Mouse (Mus musculus) heart, embryonic 14.5 days (tissue): ENCODE measurements around the gene Itgad. TPM values are rescaled to one million over a fixed set of nuclear protein-coding genes. Genes with fewer than 3 reads are reported as not detected.

Experiments
- ATAC-seq: fragments of 200-750 bp; cut with Nextera tagmentation; 2 replicates; pipeline ENCODE4 v1.8.0; 2017; ENCODE audit warnings: low read depth, moderate TSS enrichment; ENCODE audit not compliant: insufficient number of reproducible peaks, insufficient read depth, low FRiP score
- H3K27ac ChIP-seq, 2 experiments: fragments of 200-500 bp in 1 of 2; fragments of 300-500 bp in 1 of 2; sonication (generic) in 1 of 2; replicated peaks in 1 of 2; 2 replicates each; pipeline ENCODE4 v1.5.1; 2012 to 2014; ENCODE audit warnings: low read depth in 2 of 2, low read length in 2 of 2, control low read depth in 1 of 2, mild to moderate bottlenecking in 1 of 2, mixed read lengths in 1 of 2; ENCODE audit not compliant: control insufficient read depth in 1 of 2, insufficient read depth in 1 of 2
- H3K27me3 ChIP-seq: fragments of 300-500 bp; sonication (generic); 2 replicates; pipeline ENCODE4 v1.6.1; 2014; ENCODE audit warnings: mild to moderate bottlenecking, low read length, control low read depth; ENCODE audit not compliant: control insufficient read depth, insufficient read depth
- H3K36me3 ChIP-seq: fragments of 300-500 bp; sonication (generic); 2 replicates; pipeline ENCODE4 v1.6.1; 2014; ENCODE audit warnings: mild to moderate bottlenecking, control low read depth, low read length, mixed read lengths; ENCODE audit not compliant: control insufficient read depth, insufficient read depth
- H3K4me1 ChIP-seq, 2 experiments: fragments of 200-500 bp in 1 of 2; fragments of 300-500 bp in 1 of 2; sonication (generic) in 1 of 2; 2 replicates each; pipeline ENCODE4 v1.6.1; 2012 to 2014; ENCODE audit warnings: low read length in 2 of 2, control low read depth in 1 of 2, mixed read lengths in 1 of 2; ENCODE audit not compliant: control insufficient read depth in 2 of 2, insufficient read depth in 2 of 2
- H3K4me2 ChIP-seq: fragments of 300-500 bp; sonication (generic); 2 replicates; pipeline ENCODE4 v1.6.1; 2014; ENCODE audit warnings: mild to moderate bottlenecking, low read length
- H3K4me3 ChIP-seq, 2 experiments: fragments of 200-500 bp in 1 of 2; fragments of 300-500 bp in 1 of 2; sonication (generic) in 1 of 2; 2 replicates each; pipeline ENCODE4 v1.5.1; 2012 to 2014; ENCODE audit warnings: low read length in 2 of 2, mild to moderate bottlenecking in 2 of 2, control low read depth in 1 of 2, low read depth in 1 of 2, moderate library complexity in 1 of 2; ENCODE audit not compliant: control insufficient read depth in 1 of 2, insufficient read depth in 1 of 2
- H3K9ac ChIP-seq: fragments of 300-500 bp; sonication (generic); 2 replicates; pipeline ENCODE4 v1.6.1; 2014; ENCODE audit warnings: mild to moderate bottlenecking, low read length
- H3K9me3 ChIP-seq: fragments of 300-500 bp; sonication (generic); 2 replicates; pipeline ENCODE4 v1.6.1; 2016; ENCODE audit warnings: low read length, control low read depth; ENCODE audit not compliant: control insufficient read depth
- WGBS: fragments of 180-500 bp; shearing (Covaris S2); extraction: QIAGEN DNeasy Blood & Tissue Kit; methylation state at CpG from one replicate; pipeline ENCODE4 v1.1.7; 2014; 5-methylcytosine and 5-hydroxymethylcytosine counted together
- polyA plus RNA-seq: library from polyadenylated mRNA; unstranded; fragments of >200 nt; fragmentation: Nextera tagmentation; extraction: Ambion mirVana; gene quantifications from 2 replicates; pipeline ENCODE4 v1.2.1, GENCODE M21; 2014

Gene Itgad
- polyA plus RNA-seq, 1 experiment from 2014 or later: 0.45 TPM

DNA sequence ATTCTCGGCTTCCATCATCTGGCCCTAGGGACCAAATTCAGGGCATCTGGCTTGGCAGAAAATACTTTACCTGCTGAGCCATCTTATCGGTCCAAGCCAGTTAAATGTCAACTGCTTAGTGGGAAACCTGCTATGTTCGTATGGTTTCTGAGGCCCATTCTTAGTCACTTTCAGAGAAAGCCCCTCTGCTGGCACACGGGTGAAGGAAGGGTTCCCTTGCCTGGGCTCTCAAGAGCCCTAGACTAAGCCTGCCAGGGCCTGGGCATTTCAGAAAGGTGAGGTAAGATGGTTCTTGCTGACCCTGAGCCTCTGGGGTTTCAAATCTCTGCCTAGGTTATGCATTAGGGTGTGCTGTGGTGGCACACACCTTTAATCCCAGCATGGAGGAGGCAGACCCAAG is 91.4 kb downstream of the Itgad start:
- H3K4me3 ChIP-seq: no peak overlapping the region
- 84% methylated on average over 4 of the region's 4 CpGs for WGBS
- peak overlapping the region; percentile 92; the same call in 1 of the 2 replicates for H3K9ac ChIP-seq
- peak overlapping the region; percentile 96 to 97 for H3K27ac ChIP-seq
- no peak for ATAC-seq
- H3K4me2 ChIP-seq: peak overlapping the region; percentile 80; the same call in 1 of the 2 replicates
- no peaks in the 10 kb centered on the region for H3K9me3 ChIP-seq
- peaks cover 70% of the 10 kb centered on the region for H3K36me3 ChIP-seq
- H3K4me1 ChIP-seq: peaks cover 18 to 27% of the 10 kb centered on the region in 2 experiments
- no peaks in the 10 kb centered on the region for H3K27me3 ChIP-seq

DNA sequence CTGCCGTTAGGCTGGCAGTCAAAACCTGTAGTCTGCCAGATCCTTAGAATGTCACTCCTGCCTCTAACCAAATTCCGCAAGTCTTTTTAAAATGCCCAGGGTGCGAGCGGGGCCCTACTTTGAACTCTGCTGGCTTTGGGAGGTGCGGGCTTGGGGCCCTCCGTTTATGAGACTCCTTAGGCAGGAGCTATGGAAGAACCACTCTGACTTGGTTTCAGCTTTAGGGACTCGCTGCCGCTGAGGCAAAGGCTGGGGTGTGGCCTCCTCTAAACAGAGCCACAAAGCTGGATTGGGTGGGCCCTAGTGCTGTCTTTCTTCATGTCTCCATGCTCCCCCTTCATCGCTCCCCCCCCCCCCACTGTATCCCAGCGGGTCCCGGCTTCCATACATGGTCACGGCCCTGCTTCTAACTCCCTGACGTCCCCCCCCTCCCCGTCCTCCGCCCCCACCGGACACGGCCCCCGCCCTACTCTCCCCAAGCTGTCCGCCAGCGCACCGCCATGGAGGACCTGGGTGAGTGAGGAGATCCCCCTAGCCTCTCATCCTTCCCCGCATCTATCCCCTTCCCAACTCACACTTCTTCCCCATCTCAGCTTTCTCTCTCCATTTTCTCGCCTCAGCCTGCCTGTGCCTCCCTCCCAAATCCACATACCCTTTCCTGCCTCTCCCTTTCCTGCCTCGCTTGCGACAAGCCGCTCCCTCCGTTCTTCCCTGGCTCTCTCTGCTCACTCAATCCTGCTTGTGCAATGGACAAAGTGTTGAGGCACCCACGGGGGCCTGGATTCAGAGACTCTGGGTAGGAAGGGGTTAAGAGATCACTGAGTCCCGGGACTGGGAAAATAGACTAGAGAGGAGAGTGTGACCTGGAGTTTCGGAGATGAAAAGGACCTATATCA is 92.6 kb downstream of the Itgad start, which contains the start of gene Tgfb1i1:
Gene Tgfb1i1 (plus strand): TSS at position 317 of the 896 bp plus-strand sequence.
- H3K9me3 ChIP-seq: no peaks in the 10 kb centered on the region
- WGBS: 2% methylated on average over 28 of the region's 30 CpGs
- H3K4me3 ChIP-seq: peak within 1 kb of the TSS; percentile 78 to 97
- no peaks in the 10 kb centered on the region for H3K27me3 ChIP-seq
- H3K36me3 ChIP-seq: peaks cover 70% of the 10 kb centered on the region
- H3K4me1 ChIP-seq: peaks cover 18 to 27% of the 10 kb centered on the region in 2 experiments
- ATAC-seq: peak; percentile 85
- H3K9ac ChIP-seq: peak within 1 kb of the TSS; percentile 92
- H3K4me2 ChIP-seq: peak within 1 kb of the TSS; percentile 80
- H3K27ac ChIP-seq: peak within 1 kb of the TSS; percentile 96 to 99

DNA sequence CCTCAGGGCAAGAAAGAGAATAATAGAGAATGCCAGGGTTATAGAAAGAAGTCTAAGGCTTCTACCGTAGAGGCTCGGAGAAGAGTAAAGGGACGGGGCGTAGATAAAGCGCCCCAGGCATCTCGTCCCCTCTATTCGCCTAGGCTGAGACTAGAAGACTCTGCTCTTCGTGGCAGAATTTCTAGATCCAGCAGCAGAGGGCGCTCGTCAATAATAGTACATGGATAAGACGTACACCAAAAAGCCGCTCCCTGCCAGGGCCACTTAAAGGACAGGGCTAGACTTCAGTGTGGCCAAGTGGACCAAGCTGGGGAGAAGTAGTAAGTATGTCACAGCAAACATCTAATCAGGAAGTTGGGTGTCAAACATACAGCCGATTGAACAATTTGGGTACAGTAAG is 93.3 kb downstream of the Itgad start:
- Histone ChIP-seq H3K4me3 (peak overlapping the region; percentile 78 to 97), H3K36me3 (peaks cover 70% of the 10 kb centered on the region), H3K9me3 (no peaks in the 10 kb centered on the region), H3K9ac (peak overlapping the region; percentile 92), H3K27ac (peak overlapping the region; percentile 96 to 99), H3K4me1 (peaks cover 18 to 27% of the 10 kb centered on the region in 2 experiments), H3K27me3 (no peaks in the 10 kb centered on the region), H3K4me2 (peak overlapping the region; percentile 80)
- ATAC-seq: peak; percentile 71
- WGBS: 2% methylated on average over 13 of the region's 13 CpGs

DNA sequence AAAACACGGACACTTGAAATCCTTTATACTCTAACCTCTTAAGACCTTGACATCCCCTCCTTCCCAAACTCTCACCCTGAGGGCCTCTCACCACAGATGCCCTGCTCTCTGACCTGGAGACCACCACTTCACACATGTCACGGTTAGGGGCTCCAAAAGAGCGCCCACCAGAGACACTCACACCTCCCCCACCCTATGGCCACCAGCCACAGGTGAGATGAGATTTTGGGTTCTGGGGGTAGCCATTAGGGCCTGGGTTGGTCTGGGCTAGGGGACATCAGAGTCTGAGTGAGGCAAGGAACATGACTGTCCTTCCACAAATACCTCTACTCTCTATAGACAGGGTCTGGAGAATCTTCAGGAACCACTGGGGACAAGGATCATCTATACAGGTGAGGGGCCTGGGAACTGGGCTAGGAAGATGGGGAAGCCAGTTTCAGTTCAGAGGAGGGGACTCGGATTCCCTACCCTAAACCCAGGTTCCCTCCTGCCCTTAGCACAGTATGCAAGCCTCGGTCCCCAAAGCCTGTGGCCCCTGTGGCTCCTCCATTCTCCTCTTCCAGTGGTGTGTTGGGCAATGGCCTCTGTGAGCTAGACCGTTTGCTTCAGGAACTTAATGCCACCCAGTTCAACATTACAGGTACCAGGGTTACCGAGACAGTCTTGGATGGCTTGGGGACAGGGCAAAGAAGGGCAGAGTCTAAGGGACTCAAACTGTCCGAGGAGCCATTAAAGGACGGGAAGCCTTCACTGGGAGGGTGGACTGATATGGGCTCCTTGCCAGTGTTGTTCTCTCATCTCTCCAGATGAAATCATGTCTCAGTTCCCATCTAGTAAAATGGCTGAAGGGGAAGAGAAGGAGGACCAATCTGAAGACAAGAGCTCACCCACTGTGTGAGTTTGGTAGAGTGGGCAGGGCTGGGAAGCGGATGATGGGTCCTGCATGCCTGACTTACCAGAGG is 94.2 kb downstream of the Itgad start:
- ATAC-seq: no peak
- Histone ChIP-seq H3K9ac (peak overlapping the region; percentile 92), H3K9me3 (no peaks in the 10 kb centered on the region), H3K36me3 (peaks cover 70% of the 10 kb centered on the region), H3K4me3 (peak overlapping the region; percentile 38 to 78), H3K27me3 (no peaks in the 10 kb centered on the region), H3K4me1 (peaks cover 18 to 27% of the 10 kb centered on the region in 2 experiments), H3K4me2 (peak overlapping the region; percentile 80), H3K27ac (peak overlapping the region in 1 of 2 experiments; percentile 96; a peak in 1 of 4 replicates)
- WGBS: 66% methylated on average over 10 of the region's 10 CpGs

DNA sequence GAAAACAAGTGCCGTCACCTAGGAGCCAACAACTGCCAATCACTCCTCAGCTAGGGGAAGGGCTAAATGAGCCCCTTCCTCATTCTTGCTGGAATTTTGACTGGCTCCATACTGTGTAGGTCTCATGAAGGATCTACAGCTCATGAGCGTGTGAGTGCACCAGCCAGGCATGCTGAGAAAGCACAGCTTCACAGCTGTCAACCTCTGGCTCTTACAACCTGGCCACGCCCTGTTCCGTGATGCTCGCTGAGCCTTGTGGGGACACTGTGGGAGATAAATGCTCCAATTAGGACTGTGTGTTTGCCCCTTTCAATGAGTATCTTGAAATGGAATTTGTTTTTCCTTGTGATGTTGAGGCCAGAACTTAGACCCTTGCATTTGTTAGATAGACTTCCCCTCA is 95.8 kb downstream of the Itgad start:
- no peak overlapping the region for H3K4me2 ChIP-seq
- no peak overlapping the region for H3K9ac ChIP-seq
- H3K9me3 ChIP-seq: no peaks in the 10 kb centered on the region
- no peak for ATAC-seq
- peaks cover 18 to 27% of the 10 kb centered on the region in 2 experiments for H3K4me1 ChIP-seq
- no peaks in the 10 kb centered on the region for H3K27me3 ChIP-seq
- 81% methylated on average over 5 of the region's 5 CpGs for WGBS
- peaks cover 71% of the 10 kb centered on the region for H3K36me3 ChIP-seq
- no peak overlapping the region for H3K27ac ChIP-seq
- H3K4me3 ChIP-seq: no peak overlapping the region

DNA sequence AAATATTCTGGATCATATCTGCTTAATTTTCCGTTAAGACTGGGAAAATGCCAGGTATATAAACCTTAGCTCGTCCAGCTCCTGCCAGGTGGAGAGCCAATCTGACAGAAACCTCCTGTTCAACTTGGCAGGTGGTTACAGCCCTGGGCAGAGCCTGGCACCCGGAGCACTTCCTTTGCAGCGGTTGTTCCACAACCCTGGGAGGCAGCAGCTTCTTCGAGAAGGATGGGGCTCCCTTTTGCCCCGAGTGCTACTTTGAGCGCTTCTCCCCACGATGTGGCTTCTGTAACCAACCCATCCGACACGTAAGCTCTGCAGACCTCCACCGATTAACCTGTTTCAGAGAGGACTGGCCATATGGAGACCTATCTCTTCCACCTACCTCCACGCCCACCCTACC is 97.8 kb downstream of the Itgad start:
- H3K4me2 ChIP-seq: no peak overlapping the region
- H3K9ac ChIP-seq: no peak overlapping the region
- H3K9me3 ChIP-seq: no peaks in the 10 kb centered on the region
- 68% methylated on average over 12 of the region's 12 CpGs for WGBS
- no peak overlapping the region for H3K4me3 ChIP-seq
- no peaks in the 10 kb centered on the region for H3K27me3 ChIP-seq
- H3K4me1 ChIP-seq: peaks cover 14 to 23% of the 10 kb centered on the region in 2 experiments
- no peak for ATAC-seq
- H3K36me3 ChIP-seq: peaks cover 67% of the 10 kb centered on the region
- H3K27ac ChIP-seq: no peak overlapping the region

DNA sequence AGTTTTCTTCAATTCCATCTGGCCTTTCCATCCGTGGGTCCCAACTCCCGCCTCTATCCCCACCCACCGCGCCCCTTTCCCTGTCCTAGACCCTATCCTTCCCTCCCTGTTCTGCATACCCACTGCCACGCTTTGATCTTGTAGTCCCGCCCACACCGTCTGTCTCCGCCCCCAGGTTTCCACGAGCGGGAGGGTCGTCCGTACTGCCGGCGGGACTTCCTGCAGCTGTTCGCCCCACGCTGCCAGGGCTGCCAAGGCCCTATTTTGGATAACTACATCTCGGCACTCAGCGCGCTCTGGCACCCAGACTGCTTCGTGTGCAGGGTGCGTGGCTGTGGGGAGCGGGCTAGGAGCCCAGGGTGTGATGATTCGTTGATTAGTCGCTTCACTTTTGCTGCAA is 98.4 kb downstream of the Itgad start:
- H3K4me3 ChIP-seq: no peak overlapping the region
- H3K9ac ChIP-seq: no peak overlapping the region
- WGBS: 36% methylated on average over 24 of the region's 24 CpGs

More for the DNA sequence above, 98.4 kb downstream of the Itgad start:
- peaks cover 19 to 30% of the 10 kb centered on the region in 2 experiments for H3K4me1 ChIP-seq
- peaks cover 67% of the 10 kb centered on the region for H3K36me3 ChIP-seq
- no peak for ATAC-seq
- H3K9me3 ChIP-seq: no peaks in the 10 kb centered on the region
- H3K27ac ChIP-seq: no peak overlapping the region
- no peaks in the 10 kb centered on the region for H3K27me3 ChIP-seq
- H3K4me2 ChIP-seq: no peak overlapping the region
